Mouse (Mus musculus): ENCODE measurements around the gene Mmp17. TPM values are rescaled to one million over a fixed set of nuclear protein-coding genes. Genes with fewer than 3 reads are reported as not detected.

Mmp17 gene
- total RNA-seq (2014; rRNA removed) (27.4 and 30.9 TPM in 2 replicates), polyA plus RNA-seq (2015; fragmentation: Nextera tagmentation; extraction: Ambion mirVana) (11.9 and 13.9 TPM in 2 replicates)

- Histone ChIP-seq H3K9me3 (ENCODE audit: low read length) (no peaks in the 10 kb centered on the region), H3K4me2 (ENCODE audit: low read depth) (peak within 1 kb of the TSS; percentile 88), H3K27ac (ENCODE audit: low read depth, low read length) (peak within 1 kb of the TSS; percentile 75), H3K27me3 (ENCODE audit: insufficient read depth, low read length) (no peaks in the 10 kb centered on the region), H3K4me1 (ENCODE audit: insufficient read depth) (peaks cover 9% of the 10 kb centered on the region), H3K4me3 (ENCODE audit: low read depth, low read length) (peak within 1 kb of the TSS; percentile 71), H3K9ac (peak within 1 kb of the TSS; percentile 80), H3K36me3 (ENCODE audit: insufficient read depth) (no peaks in the 10 kb centered on the region)
- peak; percentile 86 for TF ChIP-seq CTCF (IDR thresholded peaks at IDR 0.05; ENCODE audit: low read depth)
- under 1% methylated on average over 80 of the region's 80 CpGs for WGBS
- DNase-seq, result peak; percentile 95
- ATAC-seq, result peak; percentile 91
Measured at GRCm38 (mm10) chr5:129583761-129584582, at the start of gene Mmp17. Gene Mmp17, plus strand, starts transcription at chr5:129584169.

DNA sequence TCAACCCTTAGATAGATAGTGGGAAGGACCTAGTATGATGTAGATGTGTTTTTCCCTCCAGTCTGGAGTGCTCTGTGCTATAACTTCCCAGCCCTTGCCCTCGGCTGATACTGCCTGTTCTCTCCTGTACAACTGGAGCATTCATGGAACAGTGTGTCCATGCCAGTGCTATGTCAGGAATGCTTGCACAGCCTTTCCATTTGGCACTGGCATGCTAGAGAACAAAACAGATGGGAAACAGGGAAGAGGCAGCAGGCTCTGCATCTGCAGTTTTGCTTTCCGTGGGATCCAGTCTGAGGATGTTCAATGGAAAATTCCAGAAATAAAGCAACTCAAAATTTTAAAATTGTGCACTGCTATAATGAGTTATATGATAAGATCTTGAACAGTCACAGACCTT lies 49.5 kb upstream of the Mmp17 start:
- Histone ChIP-seq H3K9ac (no peak overlapping the region), H3K36me3 (ENCODE audit: insufficient read depth) (peaks cover 8% of the 10 kb centered on the region), H3K4me2 (ENCODE audit: low read depth) (no peak overlapping the region), H3K9me3 (ENCODE audit: low read length) (no peaks in the 10 kb centered on the region), H3K4me1 (ENCODE audit: insufficient read depth) (no peaks in the 10 kb centered on the region), H3K4me3 (ENCODE audit: low read depth, low read length) (no peak overlapping the region), H3K27ac (ENCODE audit: low read depth, low read length) (no peak overlapping the region), H3K27me3 (ENCODE audit: insufficient read depth, low read length) (no peaks in the 10 kb centered on the region)
- ATAC-seq (peak; percentile 78), DNase-seq (peak; percentile 77)
- WGBS, result 46% methylated on average over 2 of the region's 2 CpGs
- no peak for TF ChIP-seq CTCF (IDR thresholded peaks at IDR 0.05; ENCODE audit: low read depth)

DNA sequence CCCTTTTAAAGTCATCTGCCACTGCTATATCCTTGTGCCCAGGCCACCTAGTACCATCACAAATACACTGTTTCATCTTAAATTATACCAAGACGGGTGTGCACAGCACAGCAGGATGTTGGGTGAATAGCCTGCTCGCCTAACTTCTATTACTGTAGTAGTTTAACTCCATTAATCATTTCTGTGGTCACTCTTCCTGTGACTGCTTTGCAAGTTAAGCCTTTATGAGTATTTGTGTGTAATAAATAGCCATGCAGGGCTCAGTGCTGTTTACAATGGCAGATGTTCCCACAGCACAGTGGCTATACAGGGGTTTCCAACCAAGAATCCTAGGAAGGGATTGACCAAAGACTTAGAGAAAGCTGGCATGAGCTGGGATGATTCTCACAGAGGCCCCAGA lies 48.9 kb upstream of the Mmp17 start:
- no peak overlapping the region for H3K27ac ChIP-seq (ENCODE audit: low read depth, low read length)
- no peak for TF ChIP-seq CTCF (IDR thresholded peaks at IDR 0.05; ENCODE audit: low read depth)
- no peaks in the 10 kb centered on the region for H3K4me1 ChIP-seq (ENCODE audit: insufficient read depth)
- ATAC-seq (no peak), DNase-seq (no peak)
- no peak overlapping the region for H3K4me2 ChIP-seq (ENCODE audit: low read depth)
- H3K9me3 ChIP-seq (ENCODE audit: low read length), result no peaks in the 10 kb centered on the region
- H3K27me3 ChIP-seq (ENCODE audit: insufficient read depth, low read length), result no peaks in the 10 kb centered on the region
- no peak overlapping the region for H3K9ac ChIP-seq
- 92% methylated on average over 2 of the region's 2 CpGs for WGBS
- H3K4me3 ChIP-seq (ENCODE audit: low read depth, low read length), result no peak overlapping the region
- peaks cover 8% of the 10 kb centered on the region for H3K36me3 ChIP-seq (ENCODE audit: insufficient read depth)

- Histone ChIP-seq H3K4me2 (ENCODE audit: low read depth) (no peak overlapping the region), H3K4me1 (ENCODE audit: insufficient read depth) (no peaks in the 10 kb centered on the region), H3K27ac (ENCODE audit: low read depth, low read length) (no peak overlapping the region), H3K4me3 (ENCODE audit: low read depth, low read length) (no peak overlapping the region), H3K36me3 (ENCODE audit: insufficient read depth) (peaks cover 11% of the 10 kb centered on the region), H3K9ac (no peak overlapping the region), H3K27me3 (ENCODE audit: insufficient read depth, low read length) (no peaks in the 10 kb centered on the region), H3K9me3 (ENCODE audit: low read length) (no peaks in the 10 kb centered on the region)
- no peak for TF ChIP-seq CTCF (IDR thresholded peaks at IDR 0.05; ENCODE audit: low read depth)
- DNase-seq (no peak), ATAC-seq (no peak)
- WGBS, result 95% methylated on average over 3 of the region's 3 CpGs
Measured at GRCm38 (mm10) chr5:129535431-129535830, 48.5 kb upstream of the Mmp17 start.

- WGBS, result 80% methylated on average over 4 of the region's 4 CpGs
Measured at GRCm38 (mm10) chr5:129538826-129539225, 45.1 kb upstream of the Mmp17 start.

DNA sequence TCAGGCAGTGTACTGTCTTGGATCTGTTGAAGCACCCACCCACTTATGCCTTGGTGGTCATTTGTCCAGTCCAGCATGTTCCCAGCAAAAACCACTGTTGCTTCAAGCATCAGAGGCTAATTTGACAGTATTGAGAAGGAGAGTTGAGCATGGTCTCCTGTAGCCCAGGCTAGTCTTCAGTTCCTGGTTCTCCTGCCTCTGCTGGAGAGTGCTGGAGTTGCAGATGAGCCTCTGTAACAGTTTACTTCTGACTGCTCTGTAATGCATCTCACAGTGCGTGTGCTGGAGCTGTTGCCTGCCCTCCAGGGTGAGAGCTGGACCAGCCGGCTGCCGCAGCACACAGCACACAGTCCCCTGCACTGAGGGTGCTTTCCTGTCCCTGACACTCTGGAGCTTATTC lies 41.7 kb upstream of the Mmp17 start:
- ATAC-seq, result peak; percentile 36; the same call in 1 of the 2 replicates
- Histone ChIP-seq H3K36me3 (ENCODE audit: insufficient read depth) (peaks cover 58% of the 10 kb centered on the region), H3K27me3 (ENCODE audit: insufficient read depth, low read length) (no peaks in the 10 kb centered on the region), H3K4me2 (ENCODE audit: low read depth) (no peak overlapping the region), H3K9me3 (ENCODE audit: low read length) (no peaks in the 10 kb centered on the region), H3K4me1 (ENCODE audit: insufficient read depth) (no peaks in the 10 kb centered on the region), H3K27ac (ENCODE audit: low read depth, low read length) (no peak overlapping the region), H3K9ac (no peak overlapping the region), H3K4me3 (ENCODE audit: low read depth, low read length) (no peak overlapping the region)
- DNase-seq, result peak; percentile 17
- peak; percentile 60 for TF ChIP-seq CTCF (IDR thresholded peaks at IDR 0.05; ENCODE audit: low read depth)
- WGBS, result 93% methylated on average over 3 of the region's 3 CpGs

More at GRCm38 (mm10) chr5:129538826-129539225, 45.1 kb upstream of the Mmp17 start:
- no peak for ATAC-seq
- no peak for DNase-seq
- Histone ChIP-seq H3K27me3 (ENCODE audit: insufficient read depth, low read length) (no peaks in the 10 kb centered on the region), H3K4me1 (ENCODE audit: insufficient read depth) (no peaks in the 10 kb centered on the region), H3K36me3 (ENCODE audit: insufficient read depth) (peaks cover 37% of the 10 kb centered on the region), H3K9me3 (ENCODE audit: low read length) (no peaks in the 10 kb centered on the region), H3K4me3 (ENCODE audit: low read depth, low read length) (no peak overlapping the region), H3K9ac (no peak overlapping the region), H3K4me2 (ENCODE audit: low read depth) (no peak overlapping the region), H3K27ac (ENCODE audit: low read depth, low read length) (no peak overlapping the region)
- no peak for TF ChIP-seq CTCF (IDR thresholded peaks at IDR 0.05; ENCODE audit: low read depth)

DNA sequence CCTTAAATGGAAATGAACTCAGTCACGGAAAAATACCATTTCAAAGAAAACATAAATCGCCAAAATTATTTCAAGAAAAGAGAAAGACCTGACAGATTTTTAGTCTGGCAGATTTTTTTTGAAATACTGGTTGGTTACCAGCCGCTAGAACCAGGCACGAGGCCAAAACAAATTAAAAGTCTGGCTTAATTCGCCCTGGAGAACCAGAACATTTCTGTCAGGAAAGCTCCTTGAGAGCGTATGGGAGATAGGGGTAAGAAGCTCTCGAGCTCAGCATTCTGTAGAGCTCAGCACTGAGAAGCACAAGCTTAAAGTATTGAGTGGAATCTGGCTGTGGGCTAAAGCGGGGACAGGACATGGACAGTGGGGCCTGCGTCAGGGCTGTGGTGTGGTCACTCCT lies 38.2 kb upstream of the Mmp17 start:
- Histone ChIP-seq H3K9me3 (ENCODE audit: low read length) (no peaks in the 10 kb centered on the region), H3K27ac (ENCODE audit: low read depth, low read length) (peak overlapping the region; percentile 37), H3K4me3 (ENCODE audit: low read depth, low read length) (no peak overlapping the region), H3K9ac (no peak overlapping the region), H3K4me2 (ENCODE audit: low read depth) (no peak overlapping the region), H3K36me3 (ENCODE audit: insufficient read depth) (peaks cover 65% of the 10 kb centered on the region), H3K4me1 (ENCODE audit: insufficient read depth) (no peaks in the 10 kb centered on the region), H3K27me3 (ENCODE audit: insufficient read depth, low read length) (no peaks in the 10 kb centered on the region)
- TF ChIP-seq CTCF (IDR thresholded peaks at IDR 0.05; ENCODE audit: low read depth), result no peak
- DNase-seq (peak; percentile 90), ATAC-seq (peak; percentile 75)
- WGBS, result 54% methylated on average over 9 of the region's 9 CpGs

Data from forebrain, postnatal 0 days (tissue).